Mouse (Mus musculus) olfactory bulb, adult 2 months (tissue): ENCODE measurements around the gene C4bp.

Experiments
- CTCF ChIP-seq: fragments of 200-500 bp; IDR thresholded peaks from 2 replicates; pipeline ENCODE4 v1.5.1; 2012; ENCODE audit warnings: low read depth, mild to moderate bottlenecking, low read length, moderate library complexity; ENCODE audit not compliant: insufficient read depth
- POLR2A ChIP-seq: fragments of 200-500 bp; IDR thresholded peaks from 2 replicates; pipeline ENCODE4 v1.6.1; 2012; ENCODE audit warnings: mild to moderate bottlenecking, low read depth, low read length, moderate library complexity; ENCODE audit not compliant: insufficient read depth

DNA sequence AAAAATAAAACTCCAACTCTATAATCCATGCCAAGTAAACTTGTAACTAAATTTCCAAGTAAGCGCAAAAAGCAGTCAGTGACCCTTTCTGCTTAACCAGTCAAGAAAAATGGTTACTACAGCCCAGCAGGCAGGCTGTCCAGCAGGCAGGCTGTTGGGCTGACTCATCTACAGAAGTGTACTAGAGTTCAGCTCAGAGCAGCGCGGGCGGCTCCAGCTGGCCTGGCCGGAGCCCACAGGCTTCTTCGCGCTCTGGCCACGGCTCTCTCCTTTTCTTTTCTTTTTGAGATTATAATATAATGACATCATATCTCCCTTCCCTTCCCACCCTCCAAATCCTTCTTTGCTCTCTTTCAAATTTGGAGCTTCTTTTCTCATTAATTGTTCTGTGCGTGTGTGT is 72.8 kb downstream of the C4bp start:
- no peak for TF ChIP-seq CTCF
- no peak for TF ChIP-seq POLR2A
